In genomic region chr9:49618266-49618665, GRCm38 (mm10) we compare ENCODE assay signal across 25 mouse cellular contexts.
A peak's percentile ranks its signal among the peaks of the same experiment; 100 is the strongest.
DNase-seq lines count a peak whose midpoint lies in the region; ATAC-seq and TF ChIP-seq lines count a peak whose summit lies in the region.
"Had no signal": no experiment of that assay in that cellular context is flagged by ENCODE, and none has a peak within 500 bp of the region (broad histone marks: within the 10 kb centered on the region; RNA-seq: fewer than 3 reads in every experiment).

No protein-coding gene starts in this region.

- ATAC-seq in cerebellum, adult (ENCODE audit: insufficient number of reproducible peaks, low FRiP score, low TSS enrichment), result peak; percentile 87; the same call in 1 of the 2 replicates
- no peak for ATAC-seq in neural tube, embryonic 15.5 days (ENCODE audit: low FRiP score)
- ATAC-seq: inflammation-experienced regulatory T-cells, adult 6 months; midbrain, embryonic 15.5 days had no signal

- no peak for TF ChIP-seq CTCF in left cerebral cortex, adult 2 months (IDR thresholded peaks at IDR 0.05)

- no peaks in the 10 kb centered on the region; the same call in 1 of the 2 replicates for H3K36me3 ChIP-seq in neural tube, embryonic 15.5 days
- H3K36me3 ChIP-seq: limb, embryonic 15.5 days; lung, embryonic 15.5 days; midbrain, embryonic 15.5 days; stomach, embryonic 15.5 days had no signal

- intact Hi-C loops in left cerebral cortex, adult 2 months (cut with DNase I), result loop anchor here (2.0 to 5.0 kb wide), 5 partner anchors 105 to 819 kb away; partner anchors contain the start of gene Ncam1
- intact Hi-C loops in left cerebral cortex, postnatal 10 days (cut with DNase I), result loop anchor here (5.0 kb wide), 2 partner anchors 179 to 554 kb away; partner anchors contain the start of gene Ncam1

- no peak for DNase-seq in cerebellum, postnatal 4 days (ENCODE audit: low spot score in 2 of 2)
- DNase-seq in left cerebral cortex, adult 2 months (ENCODE audit: extremely low spot score in 1 of 2, low spot score in 2 of 2), result no peak
- no peak for DNase-seq in left cerebral cortex, postnatal 10 days (ENCODE audit: extremely low spot score in 1 of 2, low spot score in 2 of 2)
- DNase-seq in cerebellum, postnatal 10 days, result peak; percentile 58 to 62
- DNase-seq in lung, adult 18-20 months, result no peak
- DNase-seq: adrenal gland, postnatal 10 days; gastrocnemius, postnatal 36 days; heart, postnatal 36 days; kidney, adult 2 months; left cerebral cortex, postnatal 4 days; lung, postnatal 36 days; thymus, postnatal 36 days had no signal

- peak overlapping the region; percentile 76 for H3K27ac ChIP-seq in left cerebral cortex, adult 2 months
- H3K27ac ChIP-seq in neural tube, embryonic 15.5 days (replicated peaks), result no peak overlapping the region
- H3K27ac ChIP-seq: heart, embryonic 15.5 days; hindbrain, embryonic 14.5 days; kidney, postnatal 0 days; liver, embryonic 14.5 days; lung, embryonic 15.5 days; neural tube, embryonic 12.5 days; stomach, embryonic 15.5 days had no signal

- WGBS in neural tube, embryonic 15.5 days, result 81% methylated on average over 2 of the region's 2 CpGs

- no peak overlapping the region for H3K9ac ChIP-seq in neural tube, embryonic 15.5 days (replicated peaks)
- H3K9ac ChIP-seq: heart, embryonic 15.5 days; hindbrain, embryonic 14.5 days; limb, embryonic 15.5 days; liver, embryonic 14.5 days; lung, embryonic 15.5 days; midbrain, embryonic 15.5 days; neural tube, embryonic 12.5 days; stomach, embryonic 15.5 days had no signal

- no peak overlapping the region for H3K4me3 ChIP-seq in left cerebral cortex, adult 2 months
- H3K4me3 ChIP-seq in neural tube, embryonic 15.5 days (replicated peaks), result no peak overlapping the region
- H3K4me3 ChIP-seq: heart, embryonic 15.5 days; limb, embryonic 15.5 days; lung, embryonic 15.5 days; megakaryocyte, embryonic 14.5 days; midbrain, embryonic 15.5 days; neural tube, embryonic 12.5 days; stomach, embryonic 15.5 days had no signal

- no peaks in the 10 kb centered on the region for H3K27me3 ChIP-seq in neural tube, embryonic 15.5 days (replicated peaks)
- H3K27me3 ChIP-seq: heart, embryonic 15.5 days; limb, embryonic 15.5 days; lung, embryonic 15.5 days; megakaryocyte, embryonic 14.5 days; midbrain, embryonic 15.5 days; neural tube, embryonic 12.5 days; stomach, embryonic 15.5 days had no signal

- H3K4me2 ChIP-seq in neural tube, embryonic 15.5 days, result no peak overlapping the region
- H3K4me2 ChIP-seq: heart, embryonic 15.5 days; hindbrain, embryonic 14.5 days; limb, embryonic 15.5 days; lung, embryonic 15.5 days; midbrain, embryonic 15.5 days; neural tube, embryonic 12.5 days; stomach, embryonic 15.5 days had no signal

- no peaks in the 10 kb centered on the region for H3K9me3 ChIP-seq in neural tube, embryonic 15.5 days (replicated peaks)
- H3K9me3 ChIP-seq: heart, embryonic 15.5 days; limb, embryonic 15.5 days; lung, embryonic 15.5 days; midbrain, embryonic 15.5 days; neural tube, embryonic 12.5 days; stomach, embryonic 15.5 days had no signal

- peaks cover 31% of the 10 kb centered on the region for H3K4me1 ChIP-seq in neural tube, embryonic 15.5 days
- H3K4me1 ChIP-seq: limb, embryonic 15.5 days; lung, embryonic 15.5 days; megakaryocyte, embryonic 14.5 days; stomach, embryonic 15.5 days had no signal

Comparison
In these comparisons a context has a peak if more than half of its experiments do, and no peak if none do; other contexts are left out.
1. DNase-seq: peak in cerebellum, postnatal 10 days (2 of 2); none in cerebellum, postnatal 4 days (0 of 2), left cerebral cortex, adult 2 months (0 of 2), left cerebral cortex, postnatal 10 days (0 of 2) and lung, adult 18-20 months (0 of 2).